Mouse (Mus musculus) naive thymus-derived CD4-positive, alpha-beta T cell, adult 5 months (primary cell): ENCODE data around the gene R3hdm2. TPM values are rescaled to one million over a fixed set of nuclear protein-coding genes. Genes with fewer than 3 reads are reported as not detected.

ENCODE experiments used
- polyA plus RNA-seq: library from polyadenylated mRNA; unstranded; fragments of 100-300 nt; shearing (Covaris generic); gene quantifications from one replicate; pipeline ENCODE4 v1.2.1, GENCODE M21; 2017

R3hdm2 gene
- 33.6 TPM for polyA plus RNA-seq

GRCm38 (mm10) chr10:127380251-127380691, at the start of gene R3hdm2:
R3hdm2 (plus strand) TSS chr10:127380327.

GRCm38 (mm10) chr10:127341891-127342639, 38.1 kb upstream of the R3hdm2 start, which contains the start of gene Gli1:
Gli1 (minus strand) TSS chr10:127341974.

GRCm38 (mm10) chr10:127353909-127354895, 25.9 kb upstream of the R3hdm2 start, which contains the start of gene Inhbe:
Inhbe (minus strand) TSS chr10:127354411.

GRCm38 (mm10) chr10:127369834-127370820, 10.0 kb upstream of the R3hdm2 start, which contains the start of gene Inhbc:
Inhbc (minus strand) TSS chr10:127370431.

GRCm38 (mm10) chr10:127500894-127501893, 121.1 kb downstream of the R3hdm2 start, which contains the start of gene Stac3:
Stac3 (plus strand) TSS chr10:127501686.

GRCm38 (mm10) chr10:127514764-127515163, 134.6 kb downstream of the R3hdm2 start, which contains the start of gene Ndufa4l2:
Ndufa4l2 (plus strand) TSS chr10:127514967.

GRCm38 (mm10) chr10:127522088-127522581, 142.0 kb downstream of the R3hdm2 start, which contains the start of gene Shmt2:
Shmt2 (minus strand) TSS chr10:127522444.

GRCm38 (mm10) chr10:127534036-127534928, 154.2 kb downstream of the R3hdm2 start, which contains the start of gene Nxph4:
Nxph4 (minus strand) TSS chr10:127534559.

Other genes starting within 250 kb of the R3hdm2 start
- gene B4galnt1, start 215.1 kb upstream of the R3hdm2 start, polyA plus RNA-seq, result 512 TPM
- gene Slc26a10, start 199.7 kb upstream of the R3hdm2 start, polyA plus RNA-seq, result 7.0 TPM
- gene Arhgef25, start 190.2 kb upstream of the R3hdm2 start, polyA plus RNA-seq, result not detected
- 49.2 TPM for gene Dtx3, start 184.6 kb upstream of the R3hdm2 start, polyA plus RNA-seq
- 25.0 TPM for gene Pip4k2c, start 168.7 kb upstream of the R3hdm2 start, polyA plus RNA-seq
- gene Kif5a, start 117.0 kb upstream of the R3hdm2 start, polyA plus RNA-seq, result not detected
- 83.7 TPM for gene Dctn2, start 114.0 kb upstream of the R3hdm2 start, polyA plus RNA-seq
- gene Mbd6, start 91.3 kb upstream of the R3hdm2 start, polyA plus RNA-seq, result 8.6 TPM
- 62.5 TPM for gene Mars, start 68.5 kb upstream of the R3hdm2 start, polyA plus RNA-seq
- gene Arhgap9, start 58.4 kb upstream of the R3hdm2 start, polyA plus RNA-seq, result 264 TPM
- 0.47 TPM for gene Gli1, start 38.4 kb upstream of the R3hdm2 start, polyA plus RNA-seq
- not detected for gene Inhbe, start 25.9 kb upstream of the R3hdm2 start, polyA plus RNA-seq
- gene Inhbc, start 9.9 kb upstream of the R3hdm2 start, polyA plus RNA-seq, result not detected
- gene Stac3, start 121.4 kb downstream of the R3hdm2 start, polyA plus RNA-seq, result not detected
- not detected for gene Ndufa4l2, start 134.6 kb downstream of the R3hdm2 start, polyA plus RNA-seq
- 85.1 TPM for gene Shmt2, start 142.1 kb downstream of the R3hdm2 start, polyA plus RNA-seq
- not detected for gene Nxph4, start 154.2 kb downstream of the R3hdm2 start, polyA plus RNA-seq
- not detected for gene Lrp1, start 240.8 kb downstream of the R3hdm2 start, polyA plus RNA-seq